Mouse (Mus musculus): ENCODE data around the gene Pafah2.

DNA sequence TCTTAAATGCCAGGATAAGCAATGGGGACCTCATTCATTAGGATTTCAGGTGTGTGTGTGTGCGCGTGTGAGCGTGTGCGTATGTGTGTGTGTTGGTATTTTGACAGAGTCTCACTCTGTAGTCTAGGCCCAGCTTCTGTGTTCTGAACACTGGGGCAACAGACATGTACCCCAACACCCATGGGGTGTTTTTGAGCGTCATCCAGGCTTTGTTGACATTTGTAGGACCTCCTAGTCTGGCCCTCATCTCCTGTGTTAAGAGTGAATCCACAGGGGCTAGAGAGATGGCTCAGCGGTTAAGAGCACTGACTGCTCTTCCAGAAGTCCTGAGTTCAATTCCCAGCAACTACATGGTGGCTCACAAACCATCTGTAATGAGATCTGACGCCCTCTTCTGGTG lies 978 bp upstream of the Pafah2 start:
- no peak for TF ChIP-seq CTCF (IDR thresholded peaks at IDR 0.05; ENCODE audit: extremely low read depth, insufficient read depth, low read length)
- no peak for TF ChIP-seq POLR2A (IDR thresholded peaks at IDR 0.05; ENCODE audit: extremely low read depth, insufficient read depth, low read length)
